Mouse (Mus musculus): ENCODE results near the gene Trim3. TPM values are rescaled to one million over a fixed set of nuclear protein-coding genes. Genes with fewer than 3 reads are reported as not detected.

The Trim3 gene
- polyA plus RNA-seq, 1 experiment from 2014 or later = 27.9 TPM

DNA sequence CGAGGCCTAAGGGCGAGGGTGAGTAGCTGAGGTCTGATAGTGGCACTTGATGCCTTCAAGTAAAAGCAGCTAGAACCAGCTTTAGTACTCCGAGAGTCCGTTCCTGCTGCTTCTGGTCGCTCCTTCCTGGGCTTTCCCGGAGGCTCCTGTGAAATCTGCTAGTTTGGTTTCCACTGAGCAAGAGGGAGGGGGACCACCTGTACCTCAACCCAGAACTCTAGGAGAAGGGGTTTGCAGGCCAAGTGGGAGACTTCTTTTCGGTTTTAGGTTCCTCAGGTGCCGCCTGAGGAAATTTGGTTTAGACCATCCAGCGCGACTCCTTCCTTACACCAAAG, 397 bp upstream of the Trim3 start:
- Histone ChIP-seq H3K4me1 (replicated peaks) (peaks cover 42% of the 10 kb centered on the region), H3K9me3 (replicated peaks) (no peaks in the 10 kb centered on the region), H3K9ac (peak overlapping the region; percentile 95), H3K36me3 (peaks cover 32% of the 10 kb centered on the region), H3K27ac (ENCODE audit: poor library complexity, severe bottlenecking) (peak overlapping the region; percentile 46; the same call in 1 of the 2 replicates), H3K27me3 (replicated peaks) (no peaks in the 10 kb centered on the region), H3K4me2 (peak overlapping the region; percentile 92), H3K4me3 (peak overlapping the region; percentile 85)
- 4% methylated on average over 10 of the region's 10 CpGs for WGBS
- no peak; the same call in 1 of the 2 replicates for ATAC-seq (ENCODE audit: insufficient number of reproducible peaks, low FRiP score)

GRCm38 (mm10) chr7:105632551-105632972, 809 bp downstream of the Trim3 start:
- peaks cover 22% of the 10 kb centered on the region for H3K36me3 ChIP-seq
- H3K4me2 ChIP-seq = peak overlapping the region; percentile 92
- H3K4me1 ChIP-seq (replicated peaks) = peaks cover 46% of the 10 kb centered on the region
- no peak for ATAC-seq (ENCODE audit: insufficient number of reproducible peaks, low FRiP score)
- no peaks in the 10 kb centered on the region for H3K27me3 ChIP-seq (replicated peaks)
- no peak overlapping the region for H3K27ac ChIP-seq (ENCODE audit: poor library complexity, severe bottlenecking)
- H3K4me3 ChIP-seq = peak overlapping the region; percentile 85
- H3K9me3 ChIP-seq (replicated peaks) = no peaks in the 10 kb centered on the region
- H3K9ac ChIP-seq = peak overlapping the region; percentile 95
- 11% methylated on average over 4 of the region's 4 CpGs for WGBS

- peaks cover 47% of the 10 kb centered on the region for H3K4me1 ChIP-seq (replicated peaks)
- no peaks in the 10 kb centered on the region for H3K27me3 ChIP-seq (replicated peaks)
- peak overlapping the region; percentile 31; the same call in 1 of the 2 replicates for H3K9ac ChIP-seq
- H3K4me3 ChIP-seq = no peak overlapping the region
- no peak overlapping the region for H3K4me2 ChIP-seq
- ATAC-seq (ENCODE audit: insufficient number of reproducible peaks, low FRiP score) = peak; percentile 59; the same call in 1 of the 2 replicates
- H3K9me3 ChIP-seq (replicated peaks) = no peaks in the 10 kb centered on the region
- H3K27ac ChIP-seq (ENCODE audit: poor library complexity, severe bottlenecking) = 0 out of 2 replicates have a peak overlapping the region, but pooled peaks have one; percentile 1
- H3K36me3 ChIP-seq = peaks cover 18% of the 10 kb centered on the region
- WGBS = 7% methylated on average over 3 of the region's 3 CpGs
These were observed 4.7 kb downstream of the Trim3 start for GRCm38 (mm10) chr7:105628633-105629032.

DNA sequence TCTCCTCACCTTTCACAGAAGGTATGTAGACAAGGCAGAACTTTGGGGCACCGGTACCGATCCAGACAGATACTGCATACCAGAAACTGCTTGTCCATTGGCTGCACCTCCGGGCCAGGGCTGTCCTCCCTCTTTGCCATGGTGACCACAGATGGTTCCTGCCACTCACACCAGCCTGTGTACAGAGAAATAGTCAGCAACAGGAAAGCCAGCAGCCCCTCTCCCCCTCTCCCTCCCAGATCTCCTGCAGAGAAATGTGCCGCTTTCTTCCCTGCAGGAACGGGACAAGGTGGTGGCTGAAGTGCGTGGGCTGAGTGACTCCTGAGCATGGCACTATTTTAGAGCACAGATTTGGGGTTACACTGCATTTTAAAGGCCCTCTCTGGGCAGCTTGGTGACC, 8.0 kb downstream of the Trim3 start:
- peaks cover 46% of the 10 kb centered on the region for H3K36me3 ChIP-seq
- 70% methylated on average over 6 of the region's 6 CpGs for WGBS
- no peak overlapping the region for H3K4me2 ChIP-seq

GRCm38 (mm10) chr7:105621646-105622292, 11.6 kb downstream of the Trim3 start:
- H3K9me3 ChIP-seq (replicated peaks) = no peaks in the 10 kb centered on the region
- H3K27ac ChIP-seq (ENCODE audit: poor library complexity, severe bottlenecking) = no peak overlapping the region; the same call in 1 of the 2 replicates
- no peak overlapping the region for H3K4me3 ChIP-seq
- H3K36me3 ChIP-seq = peaks cover 82% of the 10 kb centered on the region
- ATAC-seq (ENCODE audit: insufficient number of reproducible peaks, low FRiP score) = no peak
- H3K4me1 ChIP-seq (replicated peaks) = peaks cover 21% of the 10 kb centered on the region
- H3K4me2 ChIP-seq = no peak overlapping the region
- no peak overlapping the region for H3K9ac ChIP-seq
- no peaks in the 10 kb centered on the region for H3K27me3 ChIP-seq (replicated peaks)
- WGBS = 65% methylated on average over 8 of the region's 8 CpGs

More for the DNA sequence above, 8.0 kb downstream of the Trim3 start:
- no peak overlapping the region for H3K27ac ChIP-seq (ENCODE audit: poor library complexity, severe bottlenecking)
- no peaks in the 10 kb centered on the region for H3K27me3 ChIP-seq (replicated peaks)
- H3K4me1 ChIP-seq (replicated peaks) = peaks cover 35% of the 10 kb centered on the region
- H3K9me3 ChIP-seq (replicated peaks) = no peaks in the 10 kb centered on the region
- H3K4me3 ChIP-seq = no peak overlapping the region
- ATAC-seq (ENCODE audit: insufficient number of reproducible peaks, low FRiP score) = no peak
- H3K9ac ChIP-seq = no peak overlapping the region

DNA sequence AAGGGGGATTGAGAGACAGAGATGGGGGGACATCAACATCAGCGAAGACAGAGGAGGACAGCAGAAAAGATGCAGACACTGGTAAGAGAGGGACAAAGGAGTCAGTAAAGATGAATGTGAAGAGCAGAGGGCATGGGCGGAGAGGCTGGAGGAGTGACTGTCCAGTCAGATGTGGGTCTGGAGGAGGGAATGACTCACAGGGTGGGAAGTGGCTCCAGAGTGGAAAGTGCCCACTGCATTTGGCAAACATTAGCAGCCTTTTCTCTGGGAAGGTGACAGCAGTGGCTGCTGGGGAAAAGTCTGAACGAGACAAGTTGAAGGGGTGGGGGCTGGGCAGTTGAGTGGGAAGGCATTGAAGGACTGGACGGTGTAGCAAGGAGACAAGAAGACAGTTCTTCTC, 12.3 kb downstream of the Trim3 start:
- Histone ChIP-seq H3K27me3 (replicated peaks) (no peaks in the 10 kb centered on the region), H3K4me1 (replicated peaks) (peaks cover 25% of the 10 kb centered on the region), H3K36me3 (peaks cover 89% of the 10 kb centered on the region), H3K4me2 (no peak overlapping the region), H3K9me3 (replicated peaks) (no peaks in the 10 kb centered on the region), H3K27ac (ENCODE audit: poor library complexity, severe bottlenecking) (no peak overlapping the region), H3K4me3 (no peak overlapping the region), H3K9ac (no peak overlapping the region)
- ATAC-seq (ENCODE audit: insufficient number of reproducible peaks, low FRiP score) = 0 out of 2 replicates have a peak, but pooled peaks have one; percentile 16
- 54% methylated on average over 4 of the region's 4 CpGs for WGBS

GRCm38 (mm10) chr7:105619701-105620100, 13.7 kb downstream of the Trim3 start:
- peaks cover 94% of the 10 kb centered on the region for H3K36me3 ChIP-seq
- no peaks in the 10 kb centered on the region for H3K9me3 ChIP-seq (replicated peaks)
- no peak for ATAC-seq (ENCODE audit: insufficient number of reproducible peaks, low FRiP score)
- no peak overlapping the region for H3K9ac ChIP-seq
- no peak overlapping the region for H3K4me3 ChIP-seq
- H3K4me1 ChIP-seq (replicated peaks) = peaks cover 26% of the 10 kb centered on the region
- no peak overlapping the region for H3K27ac ChIP-seq (ENCODE audit: poor library complexity, severe bottlenecking)
- H3K4me2 ChIP-seq = no peak overlapping the region
- 82% methylated on average over 3 of the region's 3 CpGs for WGBS
- H3K27me3 ChIP-seq (replicated peaks) = no peaks in the 10 kb centered on the region

- Histone ChIP-seq H3K27me3 (replicated peaks) (no peaks in the 10 kb centered on the region), H3K4me3 (no peak overlapping the region), H3K4me1 (replicated peaks) (peaks cover 26% of the 10 kb centered on the region), H3K4me2 (no peak overlapping the region), H3K36me3 (peaks cover 94% of the 10 kb centered on the region), H3K27ac (ENCODE audit: poor library complexity, severe bottlenecking) (no peak overlapping the region), H3K9me3 (replicated peaks) (no peaks in the 10 kb centered on the region), H3K9ac (no peak overlapping the region)
- 91% methylated on average over 22 of the region's 22 CpGs for WGBS
- no peak for ATAC-seq (ENCODE audit: insufficient number of reproducible peaks, low FRiP score)
These were observed 15.6 kb downstream of the Trim3 start for GRCm38 (mm10) chr7:105617810-105618209.

DNA sequence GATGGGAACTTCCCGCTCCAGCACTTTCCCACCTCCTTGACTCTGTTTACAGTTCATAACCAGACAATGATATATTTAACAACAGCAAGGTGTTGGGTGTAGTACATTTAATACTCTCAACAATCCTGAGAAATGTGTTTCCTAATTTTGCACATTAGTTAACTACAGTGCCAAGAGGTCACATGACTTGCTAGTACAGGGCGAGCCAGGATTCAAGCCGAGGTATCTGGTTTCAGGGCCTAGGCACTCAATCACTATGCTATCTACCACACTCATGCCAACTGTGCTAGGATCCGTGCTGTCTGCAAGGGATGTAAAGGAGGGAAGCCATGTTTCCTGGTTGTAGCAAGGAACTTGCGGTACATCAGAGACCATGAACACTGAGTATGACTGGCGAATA, 16.8 kb downstream of the Trim3 start:
- Histone ChIP-seq H3K27me3 (replicated peaks) (no peaks in the 10 kb centered on the region), H3K9ac (no peak overlapping the region), H3K4me1 (replicated peaks) (peaks cover 24% of the 10 kb centered on the region), H3K4me3 (no peak overlapping the region), H3K9me3 (replicated peaks) (no peaks in the 10 kb centered on the region), H3K4me2 (no peak overlapping the region), H3K27ac (ENCODE audit: poor library complexity, severe bottlenecking) (no peak overlapping the region), H3K36me3 (peaks cover 97% of the 10 kb centered on the region)
- no peak for ATAC-seq (ENCODE audit: insufficient number of reproducible peaks, low FRiP score)
- 58% methylated on average over 6 of the region's 6 CpGs for WGBS

GRCm38 (mm10) chr7:105615720-105616119, 17.7 kb downstream of the Trim3 start:
- peaks cover 21% of the 10 kb centered on the region for H3K4me1 ChIP-seq (replicated peaks)
- no peak overlapping the region for H3K9ac ChIP-seq
- no peaks in the 10 kb centered on the region for H3K27me3 ChIP-seq (replicated peaks)
- WGBS = 33% methylated on average over 1 of the region's 1 CpGs
- no peaks in the 10 kb centered on the region for H3K9me3 ChIP-seq (replicated peaks)
- H3K27ac ChIP-seq (ENCODE audit: poor library complexity, severe bottlenecking) = no peak overlapping the region
- H3K4me3 ChIP-seq = no peak overlapping the region
- H3K4me2 ChIP-seq = no peak overlapping the region
- H3K36me3 ChIP-seq = peaks cover 98% of the 10 kb centered on the region
- no peak for ATAC-seq (ENCODE audit: insufficient number of reproducible peaks, low FRiP score)

- Histone ChIP-seq H3K4me1 (replicated peaks) (peaks cover 21% of the 10 kb centered on the region), H3K36me3 (peaks cover 98% of the 10 kb centered on the region), H3K9me3 (replicated peaks) (no peaks in the 10 kb centered on the region), H3K4me3 (no peak overlapping the region), H3K9ac (no peak overlapping the region), H3K27ac (ENCODE audit: poor library complexity, severe bottlenecking) (no peak overlapping the region), H3K4me2 (no peak overlapping the region), H3K27me3 (replicated peaks) (no peaks in the 10 kb centered on the region)
- no peak for ATAC-seq (ENCODE audit: insufficient number of reproducible peaks, low FRiP score)
- WGBS = 96% methylated on average over 1 of the region's 1 CpGs
These were observed 19.0 kb downstream of the Trim3 start for GRCm38 (mm10) chr7:105614400-105614799.

DNA sequence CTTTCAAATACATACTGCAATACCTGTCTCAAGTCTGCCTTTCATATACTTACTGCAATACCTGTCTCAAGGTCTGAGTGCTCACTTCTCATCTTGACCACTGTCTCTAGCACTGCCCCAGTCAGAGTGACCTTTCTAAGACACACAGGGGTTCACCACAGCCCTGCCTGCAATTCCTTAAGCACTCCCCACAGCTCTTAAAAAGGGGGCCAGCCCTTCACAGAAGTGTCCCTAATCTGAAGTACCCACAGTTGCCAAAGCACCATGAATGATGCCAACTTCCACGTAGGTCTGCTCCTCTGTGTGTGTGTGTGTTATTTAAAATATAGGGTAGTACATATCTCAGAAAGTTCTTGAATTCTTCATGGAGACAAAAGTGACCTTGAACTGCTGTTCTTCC, 21.6 kb downstream of the Trim3 start:
- Histone ChIP-seq H3K9me3 (replicated peaks) (no peaks in the 10 kb centered on the region), H3K4me1 (replicated peaks) (peaks cover 11% of the 10 kb centered on the region), H3K36me3 (peaks cover 72% of the 10 kb centered on the region), H3K27me3 (replicated peaks) (no peaks in the 10 kb centered on the region), H3K9ac (no peak overlapping the region), H3K27ac (ENCODE audit: poor library complexity, severe bottlenecking) (no peak overlapping the region), H3K4me2 (no peak overlapping the region), H3K4me3 (no peak overlapping the region)
- 81% methylated on average over 1 of the region's 1 CpGs for WGBS
- ATAC-seq (ENCODE audit: insufficient number of reproducible peaks, low FRiP score) = no peak

All from heart, embryonic 12.5 days (tissue).